Mouse (Mus musculus) cerebellum, adult 2 months (tissue): ENCODE results near the gene Clk3.

Experiments used
- CTCF ChIP-seq: fragments of 200-500 bp; IDR thresholded peaks from 2 replicates; pipeline ENCODE4 v1.5.1; 2011; ENCODE audit warnings: low read depth, mild to moderate bottlenecking, control low read depth, low read length, moderate library complexity, borderline replicate concordance; ENCODE audit not compliant: insufficient read depth
- POLR2A ChIP-seq: fragments of 200-500 bp; IDR thresholded peaks from 2 replicates; pipeline ENCODE4 v1.6.1; 2011; ENCODE audit warnings: low read length, control low read depth, borderline replicate concordance; ENCODE audit not compliant: insufficient read depth

DNA sequence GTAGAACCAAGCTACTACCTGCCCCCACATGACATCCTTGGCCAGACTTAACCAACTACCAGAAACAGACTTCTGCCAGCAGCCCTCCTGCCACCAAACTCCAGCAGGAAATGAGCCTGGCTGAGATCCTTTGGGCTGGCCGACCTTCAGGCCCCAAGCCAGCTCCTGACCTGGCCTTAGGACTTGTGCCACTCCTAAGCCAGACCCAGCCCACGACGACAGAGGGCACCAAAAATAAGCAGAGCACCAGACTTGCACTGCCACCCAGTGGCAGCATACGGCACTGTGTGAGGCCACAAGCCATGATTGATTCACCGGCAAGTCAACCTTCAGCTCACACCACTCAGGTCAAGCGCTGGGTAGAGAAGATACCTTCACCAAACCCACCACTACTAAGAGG is 6.4 kb downstream of the Clk3 start:
- TF ChIP-seq POLR2A: no peak
- peak; percentile 94 for TF ChIP-seq CTCF
